Mouse (Mus musculus) layer of hippocampus, adult 11-12 months (tissue): Measurements from ENCODE around the gene Wipf1.

Experiments used
- DNase-seq: peaks from one replicate; pipeline ENCODE4 v3.0.0; 2022; ENCODE audit warnings: low spot score

Gene Wipf1

GRCm38 (mm10) chr2:73540450-73541162 is 11.1 kb upstream of the Wipf1 start:
- DNase-seq, result no peak

- no peak for DNase-seq
Measured at GRCm38 (mm10) chr2:73539697-73540096, 10.2 kb upstream of the Wipf1 start.

GRCm38 (mm10) chr2:73539141-73539540 is 9.6 kb upstream of the Wipf1 start:
- no peak for DNase-seq

- no peak for DNase-seq
Measured at GRCm38 (mm10) chr2:73538590-73538989, 9.1 kb upstream of the Wipf1 start.

- DNase-seq, result no peak
Measured at GRCm38 (mm10) chr2:73536091-73536783, 6.7 kb upstream of the Wipf1 start.

- DNase-seq, result no peak
Measured at GRCm38 (mm10) chr2:73534720-73535119, 5.2 kb upstream of the Wipf1 start.

- DNase-seq, result no peak
Measured at GRCm38 (mm10) chr2:73530487-73530886, 953 bp upstream of the Wipf1 start.

GRCm38 (mm10) chr2:73528516-73529355 is 798 bp downstream of the Wipf1 start:
- DNase-seq, result no peak

GRCm38 (mm10) chr2:73527956-73528355 is 1.6 kb downstream of the Wipf1 start:
- no peak for DNase-seq

- peak; percentile 40 for DNase-seq
Measured at GRCm38 (mm10) chr2:73526691-73527090, 2.8 kb downstream of the Wipf1 start.

- no peak for DNase-seq
Measured at GRCm38 (mm10) chr2:73522891-73523290, 6.6 kb downstream of the Wipf1 start.

- no peak for DNase-seq
Measured at GRCm38 (mm10) chr2:73522336-73522735, 7.2 kb downstream of the Wipf1 start.

- no peak for DNase-seq
Measured at GRCm38 (mm10) chr2:73521737-73522136, 7.8 kb downstream of the Wipf1 start.

GRCm38 (mm10) chr2:73518966-73519365 is 10.6 kb downstream of the Wipf1 start:
- no peak for DNase-seq

GRCm38 (mm10) chr2:73518311-73518710 is 11.2 kb downstream of the Wipf1 start:
- no peak for DNase-seq

- DNase-seq, result no peak
Measured at GRCm38 (mm10) chr2:73514178-73514577, 15.4 kb downstream of the Wipf1 start.

- DNase-seq, result no peak
Measured at GRCm38 (mm10) chr2:73513204-73513749, 16.3 kb downstream of the Wipf1 start.

- DNase-seq, result no peak
Measured at GRCm38 (mm10) chr2:73512044-73512443, 17.5 kb downstream of the Wipf1 start.

GRCm38 (mm10) chr2:73510731-73511360 is 18.7 kb downstream of the Wipf1 start:
- DNase-seq, result no peak

GRCm38 (mm10) chr2:73510025-73510288 is 19.6 kb downstream of the Wipf1 start:
- no peak for DNase-seq

GRCm38 (mm10) chr2:73509248-73510024 is 20.1 kb downstream of the Wipf1 start:
- no peak for DNase-seq
